Mouse (Mus musculus) left cerebral cortex, adult 2 months (tissue): ENCODE results near the gene Foxo3. TPM values are rescaled to one million over a fixed set of nuclear protein-coding genes. Genes with fewer than 3 reads are reported as not detected.

Experiments
- DNase-seq, 2 experiments: peaks; one replicate each; pipeline ENCODE4 v3.0.0; 2021 to 2022; ENCODE audit warnings: low spot score in 2 of 2, mixed read lengths in 1 of 2; ENCODE audit errors: extremely low spot score in 1 of 2
- H3K27ac ChIP-seq: fragments of 200-600 bp; 2 replicates; pipeline ENCODE4 v1.8.1; 2022
- H3K4me3 ChIP-seq: fragments of 200-600 bp; 2 replicates; pipeline ENCODE4 v1.8.1; 2022
- CTCF ChIP-seq: fragments of 200-600 bp; IDR thresholded peaks from 2 replicates; pipeline ENCODE4 v1.8.1; 2022; ENCODE audit warnings: antibody characterized with exemption, mild to moderate bottlenecking, moderate library complexity
- intact Hi-C: fragments of 180-260 bp; cut with DNase I; formaldehyde crosslinking; loops from one replicate; pipeline ENCODE4 v1.15.1; 2025
- total RNA-seq, 2 experiments: library from RNA; stranded (reverse); gene quantifications; 2 replicates each; pipeline ENCODE4 v1.2.3; 2021

Foxo3 gene
- total RNA-seq, 2 experiments from 2014 or later: 74.6 to 77.5 TPM

DNA sequence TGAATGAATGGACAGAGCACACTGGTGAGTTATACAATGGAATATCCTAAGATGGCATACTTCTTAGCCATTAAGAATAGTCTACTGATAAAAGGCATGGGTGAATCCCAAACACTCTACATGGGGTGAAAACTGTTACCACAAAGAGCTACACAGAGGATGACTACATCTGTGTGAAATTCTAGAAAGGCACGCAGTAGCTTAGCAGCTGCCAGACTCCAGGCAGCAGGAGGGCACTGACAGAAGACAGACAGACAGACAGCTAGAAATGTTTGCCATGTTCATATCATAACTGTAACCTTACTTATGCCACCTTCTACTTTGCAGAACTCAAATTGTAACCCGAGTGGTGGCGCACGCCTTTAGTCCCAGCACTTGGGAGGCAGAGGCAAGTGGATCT is 39.0 kb downstream of the Foxo3 start:
- Histone ChIP-seq H3K27ac (no peak overlapping the region), H3K4me3 (no peak overlapping the region)
- no peak for TF ChIP-seq CTCF
- no peak for DNase-seq
- intact Hi-C loops: no loop called here

DNA sequence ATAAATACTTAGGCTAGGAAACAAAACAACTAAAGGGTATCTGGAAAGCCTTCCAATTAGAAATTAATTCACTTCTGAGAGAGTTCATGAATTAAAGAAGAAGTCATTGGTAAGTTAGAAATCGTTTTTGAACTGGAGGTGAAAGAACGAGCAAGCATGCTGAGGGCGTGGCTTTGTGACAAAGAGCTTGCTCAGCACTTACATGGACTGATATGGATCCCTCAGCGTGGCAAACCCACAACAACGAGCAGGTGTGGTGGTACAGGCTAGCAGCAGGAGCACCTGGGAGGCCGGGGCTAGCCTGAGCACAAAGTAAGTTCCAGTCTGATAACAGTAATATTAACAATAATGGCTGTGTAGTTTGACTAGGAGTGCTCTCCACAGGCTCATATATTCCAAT is 41.2 kb downstream of the Foxo3 start:
- DNase-seq: no peak
- intact Hi-C loops: no loop called here
- no peak overlapping the region for H3K27ac ChIP-seq
- TF ChIP-seq CTCF: no peak
- H3K4me3 ChIP-seq: no peak overlapping the region

DNA sequence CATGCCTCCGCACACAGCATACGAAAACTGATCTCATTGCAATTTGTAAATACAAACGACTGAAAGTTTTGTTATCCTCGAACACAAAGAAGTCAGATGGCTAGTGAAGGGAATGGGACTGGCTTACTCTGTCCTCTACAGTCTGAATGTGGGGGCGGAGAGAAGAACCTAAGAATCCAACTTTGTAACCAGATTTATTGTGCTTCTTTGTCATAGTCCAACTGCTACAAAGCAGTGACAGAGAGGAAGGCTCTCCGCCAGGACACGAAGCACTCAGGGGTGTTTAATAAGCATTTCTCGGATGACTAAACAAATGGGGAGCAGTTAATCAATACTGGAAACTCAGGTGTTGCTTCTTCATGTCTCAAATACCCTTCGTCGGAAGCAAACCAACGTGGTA is 43.6 kb downstream of the Foxo3 start:
- intact Hi-C loops: no loop called here
- TF ChIP-seq CTCF: no peak
- Histone ChIP-seq H3K27ac (no peak overlapping the region), H3K4me3 (no peak overlapping the region)
- DNase-seq: no peak

DNA sequence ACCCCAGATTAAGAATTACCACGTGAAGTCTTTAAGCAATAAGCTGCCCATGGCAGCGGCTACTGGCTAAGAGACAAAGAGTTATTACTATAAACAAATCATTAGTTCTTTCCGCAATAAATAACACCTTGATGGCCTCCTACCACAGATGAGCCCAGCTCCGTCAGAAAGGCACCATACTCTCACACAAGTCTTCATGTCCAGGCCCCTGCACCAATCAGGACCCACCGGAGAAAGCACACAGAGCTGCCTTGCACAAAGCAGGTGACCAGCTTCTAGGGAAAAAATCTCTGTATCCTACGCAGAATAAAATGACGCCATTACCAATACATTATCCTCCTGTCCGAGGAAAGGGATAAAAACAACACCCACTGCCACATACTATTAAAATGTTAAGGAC is 44.7 kb downstream of the Foxo3 start:
- no peak for TF ChIP-seq CTCF
- H3K27ac ChIP-seq: no peak overlapping the region
- no peak overlapping the region for H3K4me3 ChIP-seq
- intact Hi-C loops: no loop called here
- DNase-seq: no peak

DNA sequence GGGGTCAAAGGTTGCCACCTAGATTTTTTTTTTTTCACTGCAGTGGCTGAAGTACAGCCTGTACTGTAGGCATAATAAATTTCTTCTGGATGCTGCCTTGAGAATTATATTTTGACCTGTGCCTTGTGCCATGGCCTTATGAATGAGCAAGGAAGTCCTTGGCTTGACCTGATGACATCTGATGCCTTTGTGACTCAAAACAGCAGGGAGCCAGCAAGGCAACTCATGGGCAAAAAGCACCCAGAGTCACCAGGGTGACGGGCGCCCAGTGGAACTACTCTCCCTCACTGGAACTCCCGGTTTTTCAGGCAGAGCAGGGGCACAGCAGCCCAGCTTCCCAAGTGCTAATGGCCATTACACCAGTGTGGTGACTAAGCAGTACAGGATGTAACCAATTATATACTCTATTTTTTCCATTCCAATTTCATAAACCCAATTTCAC is 45.4 kb downstream of the Foxo3 start:
- intact Hi-C loops: no loop called here
- Histone ChIP-seq H3K4me3 (no peak overlapping the region), H3K27ac (no peak overlapping the region)
- DNase-seq: no peak
- TF ChIP-seq CTCF: no peak

DNA sequence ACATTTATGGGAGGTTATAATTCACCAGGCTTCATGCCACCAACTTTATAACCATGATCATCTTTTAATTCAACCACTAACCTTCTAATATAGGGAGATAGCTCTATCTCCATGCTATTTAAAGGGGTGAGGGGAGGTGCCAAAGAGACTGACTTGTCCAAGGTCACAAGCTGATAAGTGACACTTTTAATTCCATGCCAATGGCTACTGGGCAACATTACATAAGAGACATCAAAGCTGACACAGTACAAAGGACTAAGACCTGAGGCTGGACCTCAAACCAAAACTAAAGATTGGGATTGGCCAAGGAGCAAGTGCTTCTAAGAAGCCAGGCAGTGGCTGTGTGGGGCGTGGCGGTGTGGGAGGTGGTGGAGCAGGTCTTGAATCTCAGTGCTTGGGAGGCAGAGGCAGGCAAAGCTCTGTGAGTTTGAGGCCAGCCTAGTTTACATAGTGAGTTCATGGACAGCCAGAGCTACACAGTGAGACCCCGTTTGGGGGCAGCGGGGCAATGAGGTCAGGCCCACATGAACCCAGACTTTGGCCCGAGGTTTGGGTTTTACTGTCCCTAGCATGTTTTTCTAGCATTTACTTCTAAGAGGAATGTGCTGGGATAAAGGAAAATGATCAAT is 46.0 kb downstream of the Foxo3 start:
- TF ChIP-seq CTCF: no peak
- intact Hi-C loops: no loop called here
- no peak for DNase-seq
- Histone ChIP-seq H3K27ac (no peak overlapping the region), H3K4me3 (no peak overlapping the region)

DNA sequence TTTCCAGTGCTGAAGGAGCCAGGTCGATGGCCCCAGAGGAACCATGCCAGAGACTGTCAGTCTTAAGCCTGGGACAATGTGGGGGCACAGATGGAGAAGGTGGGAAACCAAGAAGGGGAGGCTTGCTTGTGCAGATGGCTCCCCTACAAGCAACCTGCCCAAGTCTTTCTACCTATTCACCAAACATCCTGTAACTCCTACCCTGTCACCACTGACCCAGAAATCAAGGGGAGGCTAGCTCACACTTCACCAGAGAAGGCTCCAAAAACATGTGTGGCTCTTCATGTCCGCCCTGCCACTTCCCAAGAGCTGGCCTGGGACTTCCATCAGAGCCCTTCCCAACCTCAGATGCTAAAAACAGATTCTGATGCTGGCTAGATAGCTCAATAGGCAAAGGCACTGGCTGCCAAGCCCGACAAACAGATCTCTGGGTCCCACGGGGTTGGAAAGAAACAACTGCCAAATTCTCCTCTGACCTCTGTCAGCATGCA is 48.8 kb downstream of the Foxo3 start:
- Histone ChIP-seq H3K4me3 (no peak overlapping the region), H3K27ac (no peak overlapping the region)
- no peak for TF ChIP-seq CTCF
- intact Hi-C loops: no loop called here
- no peak for DNase-seq

DNA sequence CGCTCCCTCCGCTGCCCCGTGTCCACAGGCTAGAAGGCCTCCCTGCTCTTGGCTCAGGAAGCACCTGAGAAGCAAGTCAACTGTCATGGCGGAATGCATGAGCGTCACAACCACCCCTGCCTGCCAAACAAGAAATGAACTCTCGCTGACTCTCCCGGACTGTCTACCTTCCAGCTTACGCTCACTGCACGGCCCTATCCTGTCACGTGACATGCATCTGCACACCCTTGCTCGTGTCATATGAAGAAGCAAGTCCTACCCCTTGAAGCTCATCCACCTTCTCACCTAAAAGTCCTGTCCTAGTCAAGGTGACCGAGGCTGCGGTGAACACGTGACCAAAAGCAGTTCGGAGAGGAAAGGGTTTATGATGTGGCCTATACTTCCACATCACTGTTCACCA is 50.4 kb downstream of the Foxo3 start:
- no peak for DNase-seq
- Histone ChIP-seq H3K4me3 (no peak overlapping the region), H3K27ac (no peak overlapping the region)
- TF ChIP-seq CTCF: no peak
- intact Hi-C loops: no loop called here

DNA sequence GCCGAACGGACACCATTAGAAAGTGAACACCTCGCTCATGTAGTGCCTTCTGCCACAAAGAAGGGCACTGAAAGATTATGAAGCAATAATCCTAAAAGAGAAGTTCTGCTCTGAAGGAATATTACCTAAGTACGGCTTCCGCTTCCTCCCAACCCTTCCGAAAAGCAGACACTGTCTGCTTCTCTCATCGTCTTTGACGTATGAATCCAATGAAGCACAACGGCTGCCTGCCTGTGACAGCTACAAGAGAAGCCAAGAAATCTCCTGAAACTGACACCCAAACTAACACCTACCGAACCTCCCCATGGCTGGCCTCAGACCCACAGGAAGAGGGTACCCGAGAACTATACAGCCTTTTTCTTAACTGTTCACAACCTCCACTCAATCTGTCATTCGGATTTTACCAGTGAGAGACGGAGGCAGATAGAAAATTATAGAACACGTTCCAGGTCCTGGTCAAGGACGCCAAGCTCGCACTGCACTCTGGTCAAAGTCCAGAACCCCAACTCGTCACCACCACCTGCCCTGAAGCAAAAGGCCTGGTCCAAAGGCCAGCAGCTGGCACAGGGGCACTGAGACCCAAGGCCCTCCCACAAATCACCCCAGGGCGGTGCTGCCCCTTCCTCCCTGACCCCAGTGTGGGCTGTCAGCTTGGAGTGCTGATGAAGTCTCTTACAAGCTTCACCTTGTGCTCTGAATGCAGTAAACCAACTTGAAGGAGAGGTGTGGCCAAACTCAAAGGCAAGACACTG is 51.2 kb downstream of the Foxo3 start:
- H3K27ac ChIP-seq: no peak overlapping the region
- intact Hi-C loops: no loop called here
- no peak for TF ChIP-seq CTCF
- no peak overlapping the region for H3K4me3 ChIP-seq
- DNase-seq: no peak

DNA sequence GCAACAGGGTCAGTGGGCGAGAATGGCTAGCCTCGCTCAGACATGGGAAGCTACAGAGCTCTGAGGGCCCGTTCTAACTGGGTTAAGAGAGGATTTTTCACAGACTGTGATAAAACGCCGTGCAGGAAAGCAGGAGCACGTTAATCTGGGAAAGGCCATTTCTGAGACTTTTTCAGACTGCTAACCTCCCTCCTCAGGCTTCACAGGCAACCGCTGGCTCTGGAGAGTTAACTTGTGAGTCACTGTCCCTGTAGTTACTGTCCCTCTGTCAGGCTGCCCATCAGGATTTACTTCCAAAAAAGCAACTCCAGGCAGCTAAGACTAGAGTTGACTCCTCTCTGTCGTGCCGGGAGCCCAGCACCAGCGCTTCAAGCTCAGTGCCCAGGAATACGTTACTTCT is 54.6 kb downstream of the Foxo3 start:
- no peak overlapping the region for H3K27ac ChIP-seq
- no peak for DNase-seq
- intact Hi-C loops: no loop called here
- TF ChIP-seq CTCF: no peak
- no peak overlapping the region for H3K4me3 ChIP-seq

DNA sequence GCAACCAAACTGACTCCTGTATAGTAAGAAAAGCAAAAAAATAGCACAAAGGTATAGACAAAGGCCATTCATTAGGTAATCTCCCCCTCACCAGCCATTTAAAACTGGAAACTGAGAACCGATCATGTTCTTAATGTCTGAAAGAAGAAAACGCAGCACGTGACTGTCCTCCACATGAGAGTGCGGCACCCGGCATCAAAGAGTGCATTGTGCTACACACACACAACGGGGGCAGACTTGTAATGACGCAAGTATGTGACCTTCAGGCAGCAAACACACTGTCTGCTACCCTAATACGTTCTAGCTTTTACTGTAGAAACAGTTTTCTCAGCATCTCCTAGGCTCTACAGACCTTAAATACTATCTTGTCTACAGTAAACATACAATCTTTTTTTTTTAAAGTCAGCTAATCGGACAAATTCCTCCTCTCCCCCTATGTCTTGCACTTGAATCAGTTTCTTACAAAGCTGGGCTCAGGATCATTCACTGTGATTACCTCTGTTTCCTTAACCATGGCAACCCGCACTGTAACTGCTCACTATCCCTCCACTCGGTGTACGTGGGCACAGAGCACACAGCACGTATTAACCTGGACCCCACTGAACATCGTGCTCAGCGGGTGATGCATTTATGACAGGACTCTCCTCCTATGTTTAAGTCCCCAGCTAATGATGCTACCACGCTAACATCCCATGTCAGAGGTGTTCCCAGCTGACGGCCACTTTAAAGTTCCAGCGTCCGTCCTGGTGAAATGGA is 55.2 kb downstream of the Foxo3 start:
- H3K27ac ChIP-seq: no peak overlapping the region
- intact Hi-C loops: no loop called here
- no peak overlapping the region for H3K4me3 ChIP-seq
- TF ChIP-seq CTCF: no peak
- DNase-seq: no peak

DNA sequence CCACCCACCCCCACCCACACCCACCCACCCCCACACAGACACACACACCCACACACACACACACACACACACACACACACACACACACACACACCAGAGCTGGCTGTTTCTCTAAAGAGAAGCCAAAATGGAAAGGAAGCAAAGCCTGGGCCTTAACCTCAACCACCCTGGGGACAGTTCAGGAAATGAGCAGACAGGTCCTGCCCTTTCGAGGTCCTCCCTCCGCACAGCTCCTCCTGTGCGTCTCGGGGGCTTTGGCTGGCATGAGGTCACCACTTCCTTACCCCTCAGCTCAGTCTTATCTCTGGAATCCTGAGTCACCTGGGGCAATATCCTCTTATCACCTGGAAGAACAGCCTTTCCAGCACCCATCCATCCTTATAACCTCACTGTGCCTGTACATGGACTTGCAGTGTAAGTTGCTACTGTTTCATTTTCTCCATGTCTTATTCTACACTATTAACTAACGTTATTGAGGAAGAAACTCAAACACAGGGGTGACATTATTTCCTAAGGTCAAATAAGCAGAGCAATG is 56.1 kb downstream of the Foxo3 start:
- Histone ChIP-seq H3K27ac (no peak overlapping the region), H3K4me3 (no peak overlapping the region)
- DNase-seq: no peak
- intact Hi-C loops: no loop called here
- TF ChIP-seq CTCF: no peak
